Mouse (Mus musculus) gastrocnemius, adult 2 months (tissue): Measurements from ENCODE around the gene Ncapd2. TPM values are rescaled to one million over a fixed set of nuclear protein-coding genes. Genes with fewer than 3 reads are reported as not detected.

Source experiments
- DNase-seq: peaks from one replicate; pipeline ENCODE4 v3.0.0; 2022
- H3K27ac ChIP-seq: fragments of 200-600 bp; 2 replicates; pipeline ENCODE4 v1.8.1; 2022; ENCODE audit warnings: mild to moderate bottlenecking
- H3K4me3 ChIP-seq: fragments of 200-600 bp; 2 replicates; pipeline ENCODE4 v1.8.1; 2022; ENCODE audit warnings: mild to moderate bottlenecking, moderate library complexity
- CTCF ChIP-seq: fragments of 200-600 bp; IDR thresholded peaks from 2 replicates; pipeline ENCODE4 v1.8.1; 2022; ENCODE audit warnings: antibody characterized with exemption, mild to moderate bottlenecking, moderate library complexity
- intact Hi-C: fragments of 180-260 bp; cut with DNase I; formaldehyde crosslinking; loops from one replicate; pipeline ENCODE4 v1.15.1; 2025
- total RNA-seq, 2 experiments: library from RNA; stranded (reverse); gene quantifications; 2 replicates each; pipeline ENCODE4 v1.2.3; 2021

Gene Ncapd2
- total RNA-seq, 2 experiments from 2014 or later: 6.5 to 9.8 TPM

DNA sequence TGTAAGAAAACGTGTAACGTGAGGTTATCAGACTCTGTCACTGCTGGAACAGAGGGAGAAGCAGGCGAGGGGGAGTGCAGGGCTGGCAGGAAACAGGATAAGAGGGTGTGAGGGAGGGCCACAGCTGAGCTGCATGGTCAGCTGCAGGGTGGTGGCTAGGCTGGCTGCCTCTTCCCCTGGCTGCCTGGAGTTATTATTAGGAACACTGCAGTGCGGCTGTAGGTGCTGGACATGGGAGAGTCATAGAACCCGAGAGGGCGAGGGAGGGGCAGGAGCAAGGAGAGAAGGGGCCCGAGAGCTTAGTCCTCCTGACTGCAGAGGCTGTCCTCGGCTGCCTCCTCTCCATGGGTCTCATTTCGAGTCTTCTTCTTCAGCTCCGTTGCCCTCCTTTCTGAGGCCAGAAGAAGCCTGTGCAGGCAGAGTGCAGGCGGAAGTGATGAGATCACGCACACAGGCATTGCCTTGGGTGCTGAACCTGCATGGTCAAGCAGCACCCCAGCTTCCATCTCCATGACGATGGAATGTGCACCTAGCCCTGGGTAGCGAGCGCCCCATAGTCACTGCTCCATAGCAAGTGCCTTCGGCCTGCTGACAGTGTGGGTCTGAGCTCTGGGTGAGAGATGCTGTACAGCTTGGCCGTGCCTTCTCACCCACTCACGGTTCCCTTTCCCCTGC lies 43.1 kb downstream of the Ncapd2 start:
- intact Hi-C loops: loop anchor here (2.0 to 5.0 kb wide), 2 partner anchors 18 to 84 kb away; partner anchors contain the start of genes Gapdh and Tapbpl
- H3K4me3 ChIP-seq: peak overlapping the region; percentile 79
- peak overlapping the region; percentile 94 for H3K27ac ChIP-seq
- DNase-seq: peak; percentile 87
- TF ChIP-seq CTCF: no peak

DNA sequence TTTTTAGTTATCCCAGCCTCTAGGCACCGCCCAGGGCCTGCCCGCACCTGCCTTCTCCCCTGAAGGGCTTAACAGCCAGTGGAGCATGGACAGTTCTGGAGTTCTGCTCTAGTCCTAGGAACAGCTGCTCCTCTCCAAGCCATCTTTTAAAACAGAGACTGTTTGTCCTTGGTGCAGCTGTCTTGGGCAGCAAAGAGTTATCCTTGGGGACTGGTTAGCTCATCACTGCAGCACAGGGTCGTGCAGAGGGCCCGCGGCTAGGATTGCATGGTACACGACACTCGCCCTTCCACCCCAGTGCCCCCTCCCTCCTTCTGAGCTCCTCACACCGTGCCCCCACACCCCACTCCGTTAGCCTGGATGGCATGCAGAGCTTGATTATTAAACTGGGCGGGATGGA lies 44.2 kb downstream of the Ncapd2 start:
- Histone ChIP-seq H3K4me3 (peak overlapping the region; percentile 79), H3K27ac (peak overlapping the region; percentile 94)
- DNase-seq: no peak
- no peak for TF ChIP-seq CTCF
- intact Hi-C loops: loop anchor here (5.0 kb wide), 1 partner anchor 85 kb away; the partner anchor contains the start of gene Tapbpl

DNA sequence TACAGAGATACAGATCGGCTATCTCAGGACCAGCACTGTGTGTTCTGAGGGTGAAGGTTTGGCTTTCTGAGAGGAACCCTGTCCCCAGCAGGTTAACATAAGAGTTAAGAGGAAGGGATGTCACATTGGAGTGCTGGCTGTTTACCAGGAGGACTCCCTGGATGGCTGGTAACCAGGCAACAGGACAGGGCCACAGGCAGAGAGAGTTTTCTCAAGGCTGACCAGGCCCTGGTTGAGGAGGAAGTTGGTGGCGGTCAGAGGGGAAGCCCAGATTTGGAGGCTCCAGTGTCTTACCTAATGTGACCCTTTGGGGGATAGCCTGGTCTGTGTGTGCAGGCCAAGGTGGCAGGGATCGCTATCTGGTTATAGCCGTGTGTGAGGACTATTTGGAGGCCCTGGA lies 44.7 kb downstream of the Ncapd2 start:
- Histone ChIP-seq H3K27ac (peak overlapping the region; percentile 94), H3K4me3 (peak overlapping the region; percentile 79)
- intact Hi-C loops: loop anchor here (5.0 kb wide), 1 partner anchor 86 kb away; the partner anchor contains the start of gene Tapbpl
- TF ChIP-seq CTCF: no peak
- peak; percentile 59 for DNase-seq

DNA sequence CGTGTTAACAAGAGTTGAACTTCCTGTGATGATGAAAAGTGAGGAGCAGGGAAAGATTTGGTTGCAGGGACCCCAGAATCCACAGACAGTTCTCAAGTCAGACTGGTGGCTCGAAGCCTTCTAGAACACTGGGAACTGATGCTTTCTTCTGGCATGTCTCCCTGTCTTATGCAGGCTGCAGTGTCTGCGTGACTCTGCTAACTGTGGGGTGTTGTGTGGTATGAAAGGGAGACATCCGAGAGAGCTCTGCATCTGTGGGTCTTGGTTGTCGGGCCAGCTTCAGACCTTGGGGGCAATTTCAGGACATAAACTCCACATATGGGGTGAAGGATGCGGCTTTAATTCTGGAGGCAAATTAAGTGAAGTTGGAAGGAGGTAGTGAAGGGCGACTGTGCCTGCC lies 45.4 kb downstream of the Ncapd2 start:
- no peak for TF ChIP-seq CTCF
- Histone ChIP-seq H3K27ac (peak overlapping the region; percentile 94), H3K4me3 (peak overlapping the region; percentile 79)
- intact Hi-C loops: loop anchor here (5.0 kb wide), 1 partner anchor 86 kb away; the partner anchor contains the start of gene Tapbpl
- no peak for DNase-seq

DNA sequence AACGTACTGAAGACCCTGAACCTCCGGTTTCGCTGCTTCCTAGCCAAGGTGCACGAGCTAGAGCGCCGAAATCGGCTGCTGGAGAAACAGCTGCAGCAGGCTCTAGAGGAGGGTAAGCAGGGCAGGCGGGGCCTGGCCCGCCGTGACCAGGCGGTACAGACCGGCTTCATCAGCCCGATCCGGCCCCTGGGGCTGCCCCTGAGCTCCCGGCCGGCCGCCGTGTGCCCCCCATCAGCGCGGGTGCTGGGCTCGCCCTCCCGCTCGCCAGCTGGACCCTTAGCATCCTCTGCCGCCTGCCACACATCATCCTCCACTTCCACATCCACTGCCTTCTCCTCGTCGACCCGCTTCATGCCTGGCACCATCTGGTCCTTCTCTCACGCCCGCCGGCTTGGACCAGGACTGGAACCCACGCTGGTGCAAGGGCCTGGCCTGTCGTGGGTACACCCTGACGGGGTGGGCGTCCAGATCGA lies 46.0 kb downstream of the Ncapd2 start:
- Histone ChIP-seq H3K27ac (peak overlapping the region; percentile 94), H3K4me3 (peak overlapping the region; percentile 79)
- peak; percentile 61 for DNase-seq
- intact Hi-C loops: loop anchor here (5.0 kb wide), 1 partner anchor 87 kb away; the partner anchor contains the start of gene Tapbpl
- TF ChIP-seq CTCF: no peak

DNA sequence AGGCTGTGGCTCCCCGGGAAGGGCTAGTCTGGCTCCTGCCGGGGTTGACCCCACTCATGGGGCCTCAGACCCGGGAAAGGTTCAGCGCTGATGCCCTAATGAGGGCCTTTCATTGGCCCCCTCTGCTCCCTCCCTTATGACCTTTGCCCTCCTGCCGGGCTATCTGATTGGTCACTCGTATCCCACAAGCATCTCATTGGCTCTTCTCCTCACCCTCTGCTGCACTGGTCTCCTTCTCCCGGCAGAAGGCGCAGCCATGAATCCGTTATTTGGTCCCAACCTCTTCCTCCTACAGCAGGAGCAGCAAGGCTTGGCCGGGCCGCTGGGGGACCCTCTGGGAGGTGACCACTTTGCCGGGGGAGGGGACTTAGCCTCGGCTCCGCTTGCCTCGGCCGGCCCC lies 46.5 kb downstream of the Ncapd2 start, which contains the start of gene Iffo1:
Gene Iffo1, plus strand, starts transcription at position 241 of the 400 bp plus-strand sequence.
- peak within 1 kb of the TSS; percentile 79 for H3K4me3 ChIP-seq
- peak; percentile 66 for TF ChIP-seq CTCF
- peak within 1 kb of the TSS; percentile 94 for H3K27ac ChIP-seq
- intact Hi-C loops: loop anchor here (5.0 kb wide), 1 partner anchor 87 kb away; the partner anchor contains the start of gene Tapbpl
- DNase-seq: peak; percentile 93

DNA sequence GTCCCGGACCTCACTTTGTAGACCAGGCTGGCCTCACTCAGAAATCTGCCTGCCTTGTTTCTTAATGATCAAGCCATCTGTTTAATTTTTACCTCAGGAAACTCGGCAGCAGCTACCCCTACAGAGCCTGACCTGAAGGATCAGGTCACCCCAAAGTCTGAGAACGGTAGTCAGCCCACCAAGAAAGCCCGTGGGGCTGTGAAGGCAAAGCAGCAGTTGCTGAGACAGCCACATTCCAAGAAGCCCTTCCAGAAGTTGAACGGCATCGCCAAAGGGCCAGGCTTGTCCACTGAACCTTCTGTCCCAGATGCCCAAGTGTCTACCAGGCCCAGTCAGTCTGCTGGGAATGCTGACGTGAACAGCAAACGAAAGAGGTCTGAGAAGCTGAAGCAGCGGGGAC lies 47.6 kb downstream of the Ncapd2 start:
- intact Hi-C loops: no loop called here
- H3K27ac ChIP-seq: no peak overlapping the region; the same call in 1 of the 2 replicates
- TF ChIP-seq CTCF: no peak
- no peak for DNase-seq
- no peak overlapping the region for H3K4me3 ChIP-seq

DNA sequence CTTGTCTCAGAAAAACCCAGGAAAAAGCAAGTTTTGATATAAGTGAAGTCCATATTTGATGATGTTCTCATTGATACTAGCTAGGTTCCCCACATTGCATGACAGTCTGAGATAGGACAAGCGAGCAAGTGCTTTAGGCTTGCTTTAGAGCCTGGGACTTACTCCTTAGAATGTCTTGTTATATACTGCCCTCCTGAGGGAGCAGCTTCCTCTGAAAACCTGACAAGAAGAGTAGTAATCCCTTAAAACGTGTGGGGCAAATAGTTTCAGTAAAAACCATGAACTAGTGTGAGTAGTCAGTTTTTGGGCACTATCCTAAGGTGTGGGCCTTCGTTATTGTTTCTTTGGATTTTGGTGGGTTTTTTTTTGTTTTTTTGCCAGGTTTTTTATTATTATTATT lies 48.4 kb downstream of the Ncapd2 start:
- intact Hi-C loops: no loop called here
- Histone ChIP-seq H3K27ac (no peak overlapping the region), H3K4me3 (no peak overlapping the region)
- no peak for DNase-seq
- no peak for TF ChIP-seq CTCF

DNA sequence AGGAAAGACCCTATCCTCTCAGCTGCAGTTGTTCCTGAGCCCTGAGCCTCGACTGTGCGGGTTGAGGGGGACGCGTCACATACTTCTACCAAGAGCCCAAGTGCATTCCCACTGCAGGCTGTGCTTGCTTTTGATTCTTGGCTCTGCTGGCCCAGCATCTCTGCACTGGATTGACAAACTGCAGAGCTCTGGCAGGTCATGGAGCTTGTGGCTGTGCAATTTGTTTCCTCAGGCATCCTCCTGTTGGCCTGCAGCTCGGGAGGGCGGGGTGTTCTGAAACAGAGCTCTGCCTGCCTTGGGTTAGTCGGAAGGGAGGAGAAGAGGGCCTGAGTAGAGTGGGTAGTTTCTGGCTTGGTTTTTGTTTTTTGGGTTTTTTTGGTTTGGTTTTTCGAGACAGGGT lies 49.1 kb downstream of the Ncapd2 start:
- intact Hi-C loops: no loop called here
- peak; percentile 12 for DNase-seq
- no peak for TF ChIP-seq CTCF
- Histone ChIP-seq H3K4me3 (no peak overlapping the region), H3K27ac (no peak overlapping the region)

DNA sequence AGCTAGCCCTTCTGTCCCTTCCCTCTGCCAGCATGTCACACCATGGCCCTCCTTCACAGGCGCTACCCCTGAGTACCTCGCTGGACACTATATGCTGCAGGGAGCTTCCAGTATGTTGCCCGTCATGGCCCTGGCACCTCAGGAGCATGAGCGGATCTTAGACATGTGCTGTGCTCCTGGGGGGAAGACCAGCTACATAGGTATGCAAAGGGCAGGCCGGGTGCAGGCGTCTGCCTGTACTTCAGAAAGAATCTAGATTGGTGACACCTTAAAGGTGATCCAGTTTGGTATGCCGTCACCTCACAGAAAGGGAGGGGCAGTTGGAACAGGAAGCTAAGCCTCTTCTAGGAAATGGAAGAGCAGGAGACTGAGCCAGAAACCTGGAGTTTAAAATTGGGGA lies 51.8 kb downstream of the Ncapd2 start:
- DNase-seq: peak; percentile 15
- Histone ChIP-seq H3K4me3 (no peak overlapping the region), H3K27ac (no peak overlapping the region)
- TF ChIP-seq CTCF: no peak
- intact Hi-C loops: loop anchor here (10.0 kb wide), 1 partner anchor 135 kb away; no protein-coding TSS in a partner anchor

DNA sequence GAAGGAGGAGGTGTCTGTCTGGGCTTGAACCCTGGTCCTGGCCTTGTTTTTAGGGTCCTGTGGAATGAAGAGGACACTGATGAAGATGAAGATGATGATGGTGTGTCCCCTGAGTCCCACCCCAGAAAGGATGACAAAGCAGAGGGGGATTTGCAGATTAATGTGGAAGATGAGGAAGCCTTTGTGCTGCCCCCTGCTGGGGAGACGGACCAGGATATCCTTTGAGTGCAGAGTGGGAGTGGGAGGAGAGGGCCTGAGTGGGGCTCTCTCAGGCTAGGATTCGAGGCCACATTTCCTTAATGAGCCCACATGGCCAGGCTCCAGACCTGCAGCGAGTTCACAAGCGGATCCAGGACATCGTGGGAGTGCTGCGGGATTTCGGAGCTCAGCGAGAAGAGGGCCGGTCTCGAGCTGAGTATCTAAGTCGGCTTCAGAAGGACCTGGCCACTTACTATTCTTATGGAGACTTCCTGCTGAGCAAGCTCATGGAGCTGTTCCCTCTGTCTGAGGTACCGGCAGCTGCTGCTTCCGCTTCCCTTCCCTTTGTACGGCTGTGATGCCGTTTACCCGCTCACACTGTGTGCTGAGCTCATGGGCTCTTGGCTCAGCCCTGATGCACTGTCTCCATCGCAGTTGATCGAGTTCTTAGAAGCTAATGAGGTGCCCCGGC lies 54.4 kb downstream of the Ncapd2 start:
- TF ChIP-seq CTCF: peak; percentile 69
- peak overlapping the region; percentile 24 for H3K27ac ChIP-seq
- intact Hi-C loops: loop anchor here (10.0 kb wide), 1 partner anchor 138 kb away; no protein-coding TSS in a partner anchor
- DNase-seq: peak; percentile 50
- H3K4me3 ChIP-seq: no peak overlapping the region

DNA sequence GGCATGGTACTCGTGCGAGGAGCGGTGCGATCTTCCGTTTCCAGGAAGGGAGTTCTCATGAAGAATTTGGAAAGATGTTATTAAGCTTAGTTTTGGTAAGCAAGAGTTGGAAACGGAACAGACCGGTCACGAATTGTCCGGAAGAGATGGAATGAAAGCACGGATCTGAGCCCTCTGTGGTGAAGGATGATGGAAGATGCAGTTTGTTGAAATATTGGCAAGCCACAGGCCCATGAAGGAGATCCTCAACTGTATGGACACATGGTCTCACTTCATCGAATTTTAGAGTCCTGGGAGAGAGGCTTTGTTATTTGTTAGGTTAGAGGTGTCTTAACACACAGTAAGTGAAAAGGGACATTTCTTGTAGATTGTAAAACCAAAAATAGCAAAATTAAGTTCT lies 59.0 kb downstream of the Ncapd2 start:
- intact Hi-C loops: loop anchor here (5.0 to 10.0 kb wide), 2 partner anchors 35 to 142 kb away; partner anchors contain the start of gene Chd4
- no peak for DNase-seq
- Histone ChIP-seq H3K4me3 (peak overlapping the region; percentile 89), H3K27ac (peak overlapping the region; percentile 94)
- TF ChIP-seq CTCF: no peak
